Mouse (Mus musculus): Measurements from ENCODE around the gene Cym.

Gene Cym

DNA sequence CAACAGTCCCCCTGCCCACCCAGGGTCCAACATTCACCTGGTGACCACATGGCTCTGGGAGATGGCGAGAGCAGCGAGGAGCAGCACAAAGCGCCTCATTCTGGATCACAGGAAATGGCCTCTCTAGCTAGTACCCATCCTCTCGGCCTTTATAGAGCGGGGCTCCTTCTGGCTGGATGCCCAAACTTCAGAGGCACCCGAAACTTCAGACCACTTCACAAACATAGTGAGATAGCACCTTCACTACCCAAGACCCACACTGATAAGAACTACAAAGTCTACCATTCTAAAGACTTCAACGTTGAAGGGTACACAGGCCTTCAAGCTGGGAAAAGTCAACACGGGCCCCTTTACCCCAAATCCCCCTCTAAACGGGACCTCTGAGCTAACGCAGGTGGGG is at the start of gene Cym:
Gene Cym, minus strand, starts transcription at position 125 of the 400 bp plus-strand sequence.
- DNase-seq (ENCODE audit: low read depth, low spot score) = no peak
- Histone ChIP-seq H3K27me3 (ENCODE audit: control insufficient read depth, insufficient read depth, low read length, poor library complexity, severe bottlenecking) (no peaks in the 10 kb centered on the region), H3K36me3 (ENCODE audit: control insufficient read depth, insufficient read depth, low read length, poor library complexity, severe bottlenecking) (no peaks in the 10 kb centered on the region)

DNA sequence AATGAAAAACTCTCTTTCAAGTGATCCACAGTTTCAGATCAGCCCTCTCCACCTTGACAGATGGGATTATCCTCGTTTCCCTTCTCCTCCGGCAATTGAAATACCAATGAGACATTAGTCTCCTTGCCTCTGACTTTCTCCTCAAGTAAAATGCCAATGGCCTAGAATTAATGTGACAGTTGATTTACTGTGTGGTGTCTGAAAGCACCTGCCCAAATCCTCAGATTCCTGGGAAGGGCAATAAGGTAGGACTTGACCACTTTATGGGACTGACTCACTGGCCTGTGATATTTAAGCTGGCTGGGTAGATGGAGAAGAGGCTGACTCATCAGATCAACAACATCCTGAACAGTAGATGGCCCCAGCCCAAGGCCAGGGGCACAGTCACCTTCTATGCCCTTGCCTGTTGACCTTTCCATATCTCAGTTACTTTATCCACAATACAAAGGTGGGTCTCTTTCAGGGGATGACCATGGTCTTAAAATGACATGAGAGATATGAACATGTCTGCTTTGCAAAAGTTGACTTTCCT is 45.3 kb upstream of the Cym start:
- Histone ChIP-seq H3K27me3 (ENCODE audit: control insufficient read depth, insufficient read depth, low read length, poor library complexity, severe bottlenecking) (no peaks in the 10 kb centered on the region), H3K36me3 (ENCODE audit: control insufficient read depth, insufficient read depth, low read length, poor library complexity, severe bottlenecking) (no peaks in the 10 kb centered on the region)
- DNase-seq (ENCODE audit: low read depth, low spot score) = no peak

DNA sequence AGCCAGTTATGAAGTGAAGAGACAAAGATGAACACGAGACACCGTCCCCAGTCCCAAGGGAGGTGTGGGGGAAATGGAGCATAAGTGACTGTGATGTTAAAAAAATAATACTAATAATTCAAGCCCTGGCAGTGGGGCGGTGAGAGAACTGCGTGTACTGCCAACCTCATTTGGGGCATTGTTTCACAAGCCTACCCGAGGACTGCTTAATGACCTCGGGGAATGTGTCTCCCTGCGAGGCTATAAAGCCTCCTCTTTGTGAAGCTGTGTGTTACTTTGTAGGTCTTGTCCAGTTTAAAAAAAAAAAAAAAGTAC is 40.3 kb upstream of the Cym start:
- no peaks in the 10 kb centered on the region for H3K27me3 ChIP-seq (ENCODE audit: control insufficient read depth, insufficient read depth, low read length, poor library complexity, severe bottlenecking)
- DNase-seq (ENCODE audit: low read depth, low spot score) = peak; percentile 36
- no peaks in the 10 kb centered on the region for H3K36me3 ChIP-seq (ENCODE audit: control insufficient read depth, insufficient read depth, low read length, poor library complexity, severe bottlenecking)

DNA sequence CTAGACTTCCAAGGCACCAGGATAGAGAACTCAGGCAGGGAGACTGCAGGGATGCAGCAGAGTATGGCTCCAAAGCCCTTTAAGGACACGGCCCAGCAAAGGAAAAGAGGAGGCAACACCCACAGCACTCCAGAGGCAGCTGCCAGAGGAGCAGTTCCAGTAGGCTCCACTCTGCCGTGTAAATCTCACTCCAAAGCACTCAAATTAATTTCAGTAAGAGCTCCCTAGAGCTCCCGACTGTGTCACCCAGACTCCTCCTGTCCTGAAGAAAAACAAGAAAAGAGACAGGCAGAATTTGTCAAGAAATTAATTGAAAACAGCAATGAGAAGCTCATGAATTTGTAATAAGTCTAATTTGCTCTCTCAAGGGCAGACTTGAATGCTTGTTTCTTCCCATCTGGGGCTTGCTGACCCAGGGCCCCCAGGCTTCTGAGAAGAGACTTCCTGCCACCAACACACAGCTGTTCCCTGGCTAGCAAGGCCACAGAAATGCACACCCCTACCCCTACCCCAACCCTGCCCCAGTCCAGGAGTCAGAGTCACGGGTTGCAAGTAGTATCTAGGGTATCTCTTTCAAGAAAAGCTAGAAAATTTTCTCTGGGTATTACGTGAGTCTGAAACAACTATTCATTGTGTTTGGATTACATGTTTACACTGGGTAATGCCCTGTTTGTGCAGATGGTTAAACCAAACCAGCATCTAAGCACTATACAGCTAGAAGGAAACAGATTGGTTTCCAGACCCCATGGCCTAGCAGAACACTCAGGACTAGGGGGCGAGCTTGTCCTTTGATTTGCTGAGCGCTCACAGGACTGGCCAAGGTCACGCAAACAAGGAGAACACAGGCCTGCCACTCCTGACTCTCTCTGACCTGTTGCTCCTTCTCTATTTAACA is 39.7 kb upstream of the Cym start:
- Histone ChIP-seq H3K27me3 (ENCODE audit: control insufficient read depth, insufficient read depth, low read length, poor library complexity, severe bottlenecking) (no peaks in the 10 kb centered on the region), H3K36me3 (ENCODE audit: control insufficient read depth, insufficient read depth, low read length, poor library complexity, severe bottlenecking) (no peaks in the 10 kb centered on the region)
- DNase-seq (ENCODE audit: low read depth, low spot score) = no peak

DNA sequence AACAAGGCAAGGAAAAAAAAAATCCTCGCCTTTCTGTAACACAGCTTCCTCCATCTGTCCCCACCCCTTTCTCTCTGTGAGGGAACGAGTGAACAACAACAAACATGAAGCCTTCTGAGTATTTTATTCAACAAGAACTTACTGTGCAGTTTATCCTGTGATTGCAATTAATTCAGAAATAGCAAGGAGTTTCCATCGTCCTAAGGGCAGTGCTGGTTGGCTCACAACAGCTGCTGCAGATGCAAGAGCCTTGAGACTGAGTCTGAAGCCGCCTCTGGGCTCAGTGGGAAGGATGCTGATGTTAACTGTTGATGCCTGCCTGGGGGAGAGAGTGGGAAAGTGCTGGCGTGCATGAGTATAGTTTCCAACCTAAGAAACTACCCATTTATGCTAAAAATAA is 36.4 kb upstream of the Cym start:
- DNase-seq (ENCODE audit: low read depth, low spot score) = no peak
- no peaks in the 10 kb centered on the region for H3K27me3 ChIP-seq (ENCODE audit: control insufficient read depth, insufficient read depth, low read length, poor library complexity, severe bottlenecking)
- H3K36me3 ChIP-seq (ENCODE audit: control insufficient read depth, insufficient read depth, low read length, poor library complexity, severe bottlenecking) = no peaks in the 10 kb centered on the region

DNA sequence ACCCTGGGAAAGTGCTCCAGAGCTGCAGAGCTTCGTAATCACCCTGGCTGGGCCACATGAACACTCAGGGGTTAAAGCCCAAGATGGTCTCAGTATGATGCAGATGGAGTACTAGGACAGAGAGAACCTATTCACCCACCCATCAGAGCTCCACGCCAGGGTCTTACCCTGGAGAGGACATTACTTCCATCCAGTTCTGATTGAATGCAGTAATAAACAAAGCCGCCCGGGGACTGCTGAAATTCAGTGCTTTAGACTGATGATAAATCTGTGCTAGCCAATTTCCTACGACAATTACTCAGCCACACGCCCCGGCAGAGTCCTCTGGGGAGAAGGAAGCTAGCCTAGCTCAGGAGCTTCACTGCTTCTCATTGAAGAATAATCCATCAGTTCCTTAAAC is 35.2 kb upstream of the Cym start:
- Histone ChIP-seq H3K36me3 (ENCODE audit: control insufficient read depth, insufficient read depth, low read length, poor library complexity, severe bottlenecking) (no peaks in the 10 kb centered on the region), H3K27me3 (ENCODE audit: control insufficient read depth, insufficient read depth, low read length, poor library complexity, severe bottlenecking) (no peaks in the 10 kb centered on the region)
- DNase-seq (ENCODE audit: low read depth, low spot score) = no peak

DNA sequence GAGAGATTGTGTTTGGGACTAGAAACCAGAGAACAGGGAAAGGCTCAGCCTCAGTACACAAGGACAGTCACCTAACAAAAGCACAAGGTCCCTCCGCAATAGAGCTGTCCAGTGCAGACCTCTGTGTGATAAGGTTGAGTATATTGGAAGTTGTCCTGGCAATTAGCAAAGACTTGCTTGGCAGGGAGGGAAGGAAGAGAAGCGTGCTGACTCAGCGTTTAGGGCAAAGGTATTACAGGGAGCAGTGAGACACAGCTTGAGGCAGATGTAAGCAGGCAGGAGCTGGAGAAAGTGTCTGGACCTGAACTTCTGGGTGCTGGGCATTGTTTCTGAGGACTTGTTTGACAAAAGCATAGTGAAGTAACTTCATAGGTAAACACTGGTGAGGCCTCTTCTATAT is 34.5 kb upstream of the Cym start:
- Histone ChIP-seq H3K36me3 (ENCODE audit: control insufficient read depth, insufficient read depth, low read length, poor library complexity, severe bottlenecking) (no peaks in the 10 kb centered on the region), H3K27me3 (ENCODE audit: control insufficient read depth, insufficient read depth, low read length, poor library complexity, severe bottlenecking) (no peaks in the 10 kb centered on the region)
- no peak for DNase-seq (ENCODE audit: low read depth, low spot score)

DNA sequence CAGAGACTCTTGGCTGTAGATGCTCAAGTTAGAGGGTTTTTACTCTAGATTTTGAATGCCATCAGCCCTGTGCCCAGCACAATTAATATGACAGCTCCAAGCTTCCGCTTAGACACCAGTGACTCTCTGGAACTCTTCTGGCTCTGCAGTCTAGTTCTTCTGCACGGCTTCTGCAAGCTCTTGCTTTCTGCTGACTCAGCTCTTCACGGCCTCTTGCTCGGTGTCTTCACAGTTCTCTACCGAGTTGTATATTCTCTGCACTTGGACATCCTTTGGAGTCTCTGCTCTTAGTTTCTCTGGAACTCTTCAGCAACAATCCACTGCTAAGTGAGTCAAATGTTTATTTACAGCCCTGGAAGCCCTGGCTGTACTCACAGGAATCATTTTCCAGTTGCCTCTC is 32.4 kb upstream of the Cym start:
- no peaks in the 10 kb centered on the region for H3K36me3 ChIP-seq (ENCODE audit: control insufficient read depth, insufficient read depth, low read length, poor library complexity, severe bottlenecking)
- no peak for DNase-seq (ENCODE audit: low read depth, low spot score)

DNA sequence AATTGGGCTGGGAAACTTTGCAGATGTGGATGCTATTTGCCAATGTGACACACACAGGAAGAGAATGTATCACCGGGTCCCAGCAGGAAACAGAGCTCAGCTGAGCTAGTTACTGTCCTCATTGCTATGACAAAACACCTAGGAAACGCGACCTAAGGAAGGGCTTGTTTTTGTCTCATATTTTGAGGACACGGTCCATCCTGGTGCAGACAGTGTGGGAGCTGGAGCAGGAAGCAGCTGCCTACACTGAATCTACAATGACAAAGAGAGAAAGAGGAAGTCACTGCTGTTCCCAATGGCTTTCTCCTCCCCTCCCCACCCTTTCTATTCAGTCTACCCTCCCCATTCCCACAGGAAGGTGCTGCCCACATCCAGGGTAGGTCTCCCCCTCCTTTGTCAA is 30.5 kb upstream of the Cym start:
- H3K36me3 ChIP-seq (ENCODE audit: control insufficient read depth, insufficient read depth, low read length, poor library complexity, severe bottlenecking) = no peaks in the 10 kb centered on the region
- DNase-seq (ENCODE audit: low read depth, low spot score) = no peak
- no peaks in the 10 kb centered on the region for H3K27me3 ChIP-seq (ENCODE audit: control insufficient read depth, insufficient read depth, low read length, poor library complexity, severe bottlenecking)

More for the DNA sequence above, 32.4 kb upstream of the Cym start:
- no peaks in the 10 kb centered on the region for H3K27me3 ChIP-seq (ENCODE audit: control insufficient read depth, insufficient read depth, low read length, poor library complexity, severe bottlenecking)

DNA sequence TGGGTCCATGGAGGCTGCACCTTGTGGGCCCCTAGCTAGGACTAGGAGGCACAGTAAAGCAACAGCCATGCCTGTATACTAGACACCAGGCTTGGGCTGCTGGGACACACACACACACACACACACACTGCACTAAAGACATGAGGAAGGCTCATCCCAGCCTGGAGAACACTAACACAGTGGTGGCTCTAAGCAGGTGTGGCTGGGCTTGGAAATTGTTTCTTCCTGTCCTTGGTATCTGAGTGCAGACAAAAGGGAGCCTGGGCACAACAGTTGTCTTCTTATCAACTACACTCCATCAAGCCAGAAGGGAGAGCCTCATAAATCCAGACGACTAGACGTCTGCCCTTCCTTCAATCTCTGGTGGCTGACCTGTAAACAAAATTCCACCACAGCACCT is 28.8 kb upstream of the Cym start:
- Histone ChIP-seq H3K36me3 (ENCODE audit: control insufficient read depth, insufficient read depth, low read length, poor library complexity, severe bottlenecking) (no peaks in the 10 kb centered on the region), H3K27me3 (ENCODE audit: control insufficient read depth, insufficient read depth, low read length, poor library complexity, severe bottlenecking) (no peaks in the 10 kb centered on the region)
- DNase-seq (ENCODE audit: low read depth, low spot score) = no peak

DNA sequence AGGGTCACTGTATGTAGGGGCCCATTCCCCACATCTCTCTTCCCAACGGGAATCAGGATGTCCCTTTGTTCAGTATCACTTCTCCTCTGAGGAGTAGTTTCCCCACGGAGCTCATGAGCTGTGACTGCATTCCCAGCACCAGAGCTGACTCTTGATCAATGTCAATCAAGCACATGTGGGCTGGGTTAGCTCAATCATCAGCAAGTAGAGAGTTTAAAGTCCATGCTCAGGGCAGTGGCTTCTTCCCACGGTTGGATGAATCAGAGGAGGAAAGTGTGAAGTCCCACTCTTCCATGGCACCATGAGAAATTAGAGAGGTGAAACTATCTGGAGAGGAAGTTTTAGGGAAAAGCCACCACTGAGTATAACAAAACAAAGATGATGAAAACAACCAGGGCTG is 27.5 kb upstream of the Cym start:
- DNase-seq (ENCODE audit: low read depth, low spot score) = no peak
- no peaks in the 10 kb centered on the region for H3K36me3 ChIP-seq (ENCODE audit: control insufficient read depth, insufficient read depth, low read length, poor library complexity, severe bottlenecking)
- no peaks in the 10 kb centered on the region for H3K27me3 ChIP-seq (ENCODE audit: control insufficient read depth, insufficient read depth, low read length, poor library complexity, severe bottlenecking)

DNA sequence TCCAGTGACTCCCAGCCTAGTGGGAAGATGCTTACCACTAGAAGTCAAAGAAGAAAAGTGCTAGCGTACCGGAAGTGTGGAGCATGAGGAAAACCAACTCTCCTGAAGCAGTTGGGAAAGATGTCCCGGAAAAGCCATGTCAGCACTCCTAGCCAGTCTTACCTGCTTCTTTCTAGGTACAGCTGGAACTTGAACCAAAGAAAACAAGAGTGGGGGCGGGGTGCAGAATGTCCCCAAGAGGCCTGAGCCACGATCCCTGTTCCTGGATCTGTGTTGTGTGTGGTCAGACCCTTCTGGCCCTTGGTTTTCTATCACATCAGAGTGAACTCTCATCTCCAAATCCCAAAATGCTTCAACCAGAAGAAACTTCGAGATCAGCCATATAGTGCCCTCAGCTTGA is 25.3 kb upstream of the Cym start:
- H3K27me3 ChIP-seq (ENCODE audit: control insufficient read depth, insufficient read depth, low read length, poor library complexity, severe bottlenecking) = no peaks in the 10 kb centered on the region
- no peaks in the 10 kb centered on the region for H3K36me3 ChIP-seq (ENCODE audit: control insufficient read depth, insufficient read depth, low read length, poor library complexity, severe bottlenecking)
- no peak for DNase-seq (ENCODE audit: low read depth, low spot score)

DNA sequence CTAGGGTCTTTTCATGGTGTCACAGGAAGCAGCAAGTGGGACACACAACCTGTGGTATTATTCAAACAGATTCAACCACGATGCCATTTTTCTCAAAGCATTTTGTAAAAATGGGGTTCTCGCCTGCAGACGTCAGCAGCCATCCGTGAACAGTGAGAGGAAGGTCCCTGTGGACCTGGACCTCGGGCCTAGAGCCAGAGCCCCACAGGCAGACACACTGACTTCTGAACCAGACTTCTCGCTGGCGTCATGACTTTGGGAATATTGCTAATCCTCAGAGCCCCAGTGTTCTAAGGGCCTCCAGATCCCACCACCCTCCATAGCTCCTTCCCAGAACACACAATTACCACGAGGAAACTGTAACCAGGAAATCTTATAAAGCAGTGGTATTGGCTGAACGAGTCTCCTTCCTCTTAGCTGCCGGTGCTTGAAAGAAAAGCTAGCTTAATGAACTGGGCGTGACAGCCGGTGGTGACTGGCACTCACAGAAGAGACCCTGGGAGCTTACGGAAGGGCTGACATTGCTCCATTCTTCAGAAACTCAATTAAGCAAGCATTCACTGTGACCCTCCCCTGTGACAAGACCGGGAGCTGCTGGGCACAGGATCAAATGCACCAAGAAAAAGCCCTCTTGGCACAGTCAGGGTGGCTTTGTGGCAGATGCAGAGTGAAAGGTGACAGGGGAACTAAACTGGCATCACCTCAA is 20.0 kb upstream of the Cym start:
- H3K36me3 ChIP-seq (ENCODE audit: control insufficient read depth, insufficient read depth, low read length, poor library complexity, severe bottlenecking) = no peaks in the 10 kb centered on the region
- DNase-seq (ENCODE audit: low read depth, low spot score) = no peak
- H3K27me3 ChIP-seq (ENCODE audit: control insufficient read depth, insufficient read depth, low read length, poor library complexity, severe bottlenecking) = no peaks in the 10 kb centered on the region

DNA sequence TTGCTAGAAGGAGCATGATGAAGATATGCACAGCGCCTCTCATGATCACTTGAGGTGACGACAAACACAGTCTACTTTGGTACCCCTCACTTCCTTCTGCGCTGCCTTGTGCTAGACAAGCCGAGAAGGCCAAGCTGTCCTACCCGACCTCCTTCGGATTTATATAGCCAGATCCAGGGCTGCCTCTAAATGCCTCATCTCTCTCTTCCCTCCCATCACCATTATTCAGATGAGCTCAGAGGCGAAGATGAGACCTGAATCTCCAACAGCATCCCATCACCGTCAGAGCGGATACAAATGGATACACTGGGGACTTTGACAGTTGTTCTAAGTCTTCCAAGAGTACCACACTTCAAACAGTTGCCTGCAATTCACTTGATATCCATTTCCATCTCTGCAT is 18.1 kb upstream of the Cym start, which contains the start of gene Prok1:
Gene Prok1, minus strand, starts transcription at position 101 of the 400 bp plus-strand sequence.
- no peaks in the 10 kb centered on the region for H3K27me3 ChIP-seq (ENCODE audit: control insufficient read depth, insufficient read depth, low read length, poor library complexity, severe bottlenecking)
- DNase-seq (ENCODE audit: low read depth, low spot score) = no peak
- no peaks in the 10 kb centered on the region for H3K36me3 ChIP-seq (ENCODE audit: control insufficient read depth, insufficient read depth, low read length, poor library complexity, severe bottlenecking)

DNA sequence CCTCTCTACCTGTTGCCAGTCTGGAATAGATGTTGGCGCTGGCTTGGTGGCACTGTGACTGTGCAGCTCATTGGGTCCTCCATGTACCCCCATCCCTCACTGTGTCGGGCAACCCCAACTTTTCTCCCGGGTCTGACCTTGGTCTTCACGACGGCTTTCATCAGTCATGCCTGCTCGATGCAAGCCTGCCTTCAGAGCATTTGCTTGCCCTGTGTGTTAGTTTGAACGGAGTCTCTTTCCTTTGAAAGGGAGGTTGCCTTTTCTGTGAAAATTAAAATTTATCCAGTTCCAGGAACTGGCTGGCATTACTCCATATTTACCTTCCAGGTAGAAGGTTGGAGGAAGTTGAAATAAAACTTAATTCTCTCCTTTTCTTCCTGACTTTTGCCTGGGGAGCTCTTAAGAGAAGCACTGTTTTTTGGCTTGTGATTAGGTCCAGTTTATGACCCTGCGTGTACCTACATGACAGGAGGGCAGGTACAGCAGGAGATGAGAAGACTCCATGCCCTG is 17.0 kb upstream of the Cym start:
- Histone ChIP-seq H3K27me3 (ENCODE audit: control insufficient read depth, insufficient read depth, low read length, poor library complexity, severe bottlenecking) (no peaks in the 10 kb centered on the region), H3K36me3 (ENCODE audit: control insufficient read depth, insufficient read depth, low read length, poor library complexity, severe bottlenecking) (no peaks in the 10 kb centered on the region)
- DNase-seq (ENCODE audit: low read depth, low spot score) = no peak
